22 mouse cellular contexts compared by ENCODE assay signal in the genomic region with DNA sequence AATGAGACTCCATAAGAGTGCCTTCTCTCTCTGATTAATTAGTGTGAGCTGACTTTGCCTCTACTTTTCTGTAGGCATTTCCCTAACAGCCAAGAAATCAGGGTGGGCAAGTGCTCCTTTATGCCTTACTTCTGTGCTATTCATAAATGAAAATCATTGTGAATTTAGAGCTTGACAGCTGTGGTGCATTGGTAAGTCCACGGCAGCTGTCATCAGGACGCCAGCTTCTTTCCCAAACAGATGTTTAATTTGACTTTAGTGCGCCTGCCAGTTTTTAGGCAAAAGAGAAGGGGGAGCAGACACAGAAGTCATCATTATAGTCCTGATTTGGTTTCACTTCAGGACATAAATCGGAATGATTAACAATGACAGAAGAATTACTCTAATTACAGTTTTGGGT.
A peak's percentile ranks its signal among the peaks of the same experiment; 100 is the strongest.
DNase-seq lines count a peak whose midpoint lies in the region; ATAC-seq and TF ChIP-seq lines count a peak whose summit lies in the region.
"Had no signal": no experiment of that assay in that cellular context is flagged by ENCODE, and none has a peak within 500 bp of the region (broad histone marks: within the 10 kb centered on the region; RNA-seq: fewer than 3 reads in every experiment).

No protein-coding gene starts in this region.

- H3K36me3 ChIP-seq in embryonic facial prominence, embryonic 13.5 days = no peaks in the 10 kb centered on the region
- H3K36me3 ChIP-seq in embryonic facial prominence, embryonic 10.5 days (replicated peaks) = no peaks in the 10 kb centered on the region
- no peaks in the 10 kb centered on the region for H3K36me3 ChIP-seq in lung, postnatal 0 days (ENCODE audit: insufficient read depth, low read length)
- H3K36me3 ChIP-seq in embryonic facial prominence, embryonic 15.5 days = no peaks in the 10 kb centered on the region
- H3K36me3 ChIP-seq: forebrain, embryonic 12.5 days; G1E; heart, embryonic 13.5 days; hindbrain, embryonic 15.5 days had no signal

- H3K4me1 ChIP-seq in embryonic facial prominence, embryonic 13.5 days = peaks cover 20% of the 10 kb centered on the region
- H3K4me1 ChIP-seq in embryonic facial prominence, embryonic 10.5 days = peaks cover 44% of the 10 kb centered on the region
- no peaks in the 10 kb centered on the region for H3K4me1 ChIP-seq in lung, postnatal 0 days (ENCODE audit: insufficient read depth, low read depth, low read length)
- peaks cover 13% of the 10 kb centered on the region for H3K4me1 ChIP-seq in embryonic facial prominence, embryonic 15.5 days
- H3K4me1 ChIP-seq: hindbrain, embryonic 15.5 days had no signal

- H3K9ac ChIP-seq in embryonic facial prominence, embryonic 13.5 days = no peak overlapping the region
- H3K9ac ChIP-seq in lung, postnatal 0 days (replicated peaks; ENCODE audit: low read depth) = no peak overlapping the region
- no peak overlapping the region for H3K9ac ChIP-seq in embryonic facial prominence, embryonic 15.5 days
- H3K9ac ChIP-seq: forebrain, embryonic 12.5 days; heart, embryonic 13.5 days; hindbrain, embryonic 15.5 days had no signal

- no peak overlapping the region for H3K4me2 ChIP-seq in embryonic facial prominence, embryonic 13.5 days
- H3K4me2 ChIP-seq in lung, postnatal 0 days (replicated peaks; ENCODE audit: low read depth, low read length) = no peak overlapping the region
- peak overlapping the region; percentile 1; the same call in 1 of the 2 replicates for H3K4me2 ChIP-seq in embryonic facial prominence, embryonic 15.5 days (replicated peaks)
- H3K4me2 ChIP-seq: forebrain, embryonic 12.5 days; heart, embryonic 13.5 days; hindbrain, embryonic 15.5 days had no signal

- no peaks in the 10 kb centered on the region for H3K27me3 ChIP-seq in embryonic facial prominence, embryonic 13.5 days
- no peaks in the 10 kb centered on the region for H3K27me3 ChIP-seq in embryonic facial prominence, embryonic 10.5 days (replicated peaks; ENCODE audit: low read depth, poor library complexity, severe bottlenecking)
- H3K27me3 ChIP-seq in lung, postnatal 0 days (replicated peaks; ENCODE audit: insufficient read depth, low read length) = no peaks in the 10 kb centered on the region
- no peaks in the 10 kb centered on the region for H3K27me3 ChIP-seq in embryonic facial prominence, embryonic 15.5 days
- H3K27me3 ChIP-seq: forebrain, embryonic 12.5 days; heart, embryonic 13.5 days; hindbrain, embryonic 15.5 days had no signal

- WGBS in embryonic facial prominence, embryonic 13.5 days = 25% methylated on average over 4 of the region's 4 CpGs
- 60% methylated on average over 4 of the region's 4 CpGs for WGBS in embryonic facial prominence, embryonic 10.5 days
- WGBS in lung, postnatal 0 days = 55% methylated on average over 4 of the region's 4 CpGs
- 17% methylated on average over 4 of the region's 4 CpGs for WGBS in embryonic facial prominence, embryonic 15.5 days

- no peak for TF ChIP-seq CTCF in lung, postnatal 0 days (IDR thresholded peaks at IDR 0.05)

- no peaks in the 10 kb centered on the region for H3K9me3 ChIP-seq in embryonic facial prominence, embryonic 13.5 days
- no peaks in the 10 kb centered on the region for H3K9me3 ChIP-seq in embryonic facial prominence, embryonic 10.5 days
- no peaks in the 10 kb centered on the region for H3K9me3 ChIP-seq in lung, postnatal 0 days (ENCODE audit: low read length)
- H3K9me3 ChIP-seq in embryonic facial prominence, embryonic 15.5 days (replicated peaks) = no peaks in the 10 kb centered on the region
- H3K9me3 ChIP-seq: forebrain, embryonic 12.5 days; heart, embryonic 13.5 days; hindbrain, embryonic 15.5 days had no signal

- H3K4me3 ChIP-seq in embryonic facial prominence, embryonic 13.5 days = no peak overlapping the region
- H3K4me3 ChIP-seq in embryonic facial prominence, embryonic 10.5 days = no peak overlapping the region
- no peak overlapping the region for H3K4me3 ChIP-seq in lung, postnatal 0 days (ENCODE audit: low read depth, low read length)
- no peak overlapping the region for H3K4me3 ChIP-seq in embryonic facial prominence, embryonic 15.5 days (replicated peaks)
- H3K4me3 ChIP-seq: forebrain, embryonic 12.5 days; heart, embryonic 13.5 days; hindbrain, embryonic 15.5 days had no signal

- no peak for ATAC-seq in embryonic facial prominence, embryonic 13.5 days (ENCODE audit: insufficient number of reproducible peaks, insufficient read depth, low FRiP score, low TSS enrichment, low read depth)
- ATAC-seq in lung, postnatal 0 days = no peak; the same call in 1 of the 2 replicates
- ATAC-seq in embryonic facial prominence, embryonic 15.5 days (ENCODE audit: insufficient number of reproducible peaks, low FRiP score, low TSS enrichment, low read depth) = no peak
- ATAC-seq: CD4-positive, CD25-positive, alpha-beta regulatory T cell, adult 4 months; forebrain, embryonic 16.5 days; inflammation-experienced regulatory T-cells, adult 6 months had no signal

- no peak for TF ChIP-seq EP300 in lung, postnatal 0 days (IDR thresholded peaks at IDR 0.05)

- DNase-seq in embryonic facial prominence, embryonic 10.5 days (ENCODE audit: low spot score) = no peak
- peak; percentile 31 for DNase-seq in lung, postnatal 0 days (ENCODE audit: low spot score)
- no peak for DNase-seq in lung, postnatal 25 days (ENCODE audit: low spot score)
- DNase-seq in adrenal gland, postnatal 4 days (ENCODE audit: low spot score in 2 of 2) = no peak
- DNase-seq in layer of hippocampus, postnatal 14 days (ENCODE audit: low spot score in 2 of 2) = no peak
- DNase-seq: adrenal gland, adult 8-10 months; adrenal gland, postnatal 36 days; B cell, adult 2 months; cerebellum, adult 11-12 months; cerebellum, adult 9-11 months; cerebellum, postnatal 36 days; gastrocnemius, postnatal 14 days; heart, postnatal 36 days had no signal

- 0 out of 2 replicates have a peak overlapping the region, but pooled peaks have one; percentile 12 for H3K27ac ChIP-seq in embryonic facial prominence, embryonic 13.5 days
- H3K27ac ChIP-seq in embryonic facial prominence, embryonic 10.5 days (replicated peaks) = no peak overlapping the region
- no peak overlapping the region for H3K27ac ChIP-seq in lung, postnatal 0 days (ENCODE audit: low read length)
- no peak overlapping the region for H3K27ac ChIP-seq in embryonic facial prominence, embryonic 15.5 days (replicated peaks)
- H3K27ac ChIP-seq: forebrain, embryonic 12.5 days; heart, embryonic 13.5 days; hindbrain, embryonic 15.5 days had no signal
